Mouse (Mus musculus) adrenal gland, postnatal 4 days (tissue): ENCODE results near the gene Slc4a11. TPM values are rescaled to one million over a fixed set of nuclear protein-coding genes. Genes with fewer than 3 reads are reported as not detected.

ENCODE experiments used
- DNase-seq, 2 experiments: peaks; one replicate each; pipeline ENCODE4 v3.0.0; 2021 to 2022; ENCODE audit warnings: low spot score in 2 of 2, mixed read lengths in 2 of 2
- total RNA-seq, 2 experiments: library from RNA; stranded (reverse); gene quantifications; 2 replicates each; pipeline ENCODE4 v1.2.3; 2021

Slc4a11 gene
- total RNA-seq, 2 experiments from 2014 or later = 2.3 to 3.6 TPM

DNA sequence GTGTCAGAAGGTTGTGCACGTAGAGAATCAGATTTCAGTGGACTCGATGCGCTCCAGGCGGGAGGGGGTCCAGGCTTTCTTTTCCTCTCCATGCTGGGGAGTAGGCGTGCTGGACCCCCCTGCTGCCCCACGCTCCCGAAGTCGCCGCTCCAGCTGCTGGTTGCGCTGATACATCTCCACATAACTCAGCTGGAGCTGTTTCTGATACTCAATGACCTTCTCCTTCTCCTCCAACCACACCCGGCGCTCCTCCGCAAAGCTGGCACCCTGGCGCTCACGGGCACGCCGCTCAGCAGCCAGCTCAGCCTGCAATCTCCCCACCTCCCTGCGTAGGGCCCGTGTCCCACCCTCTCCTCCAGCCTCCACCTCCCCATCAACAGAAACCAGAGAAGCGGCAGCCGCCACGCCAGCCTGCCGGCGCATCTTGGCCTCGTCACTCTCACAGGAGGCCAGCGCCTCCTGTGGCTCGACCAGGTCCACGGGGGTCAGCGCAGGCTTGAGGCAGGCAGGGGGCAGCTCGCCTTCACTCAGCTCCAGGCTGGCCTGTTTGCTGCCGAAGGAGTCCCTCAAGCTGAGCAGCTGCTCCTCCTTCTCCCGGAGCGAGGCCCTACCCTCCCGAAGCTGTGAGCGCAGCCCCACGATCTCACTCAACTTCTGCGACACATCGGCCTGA is 62.4 kb downstream of the Slc4a11 start:
- DNase-seq = no peak

Other genes starting within 250 kb of the Slc4a11 start
- 100 to 1,000 TPM; 128 to 133 TPM for gene Ptpra, start 247.2 kb downstream of the Slc4a11 start, total RNA-seq
- gene Mrps26, start 133.8 kb downstream of the Slc4a11 start, total RNA-seq = 10 to 100 TPM; 72.2 to 73.0 TPM
- gene Oxt, start 121.3 kb downstream of the Slc4a11 start, total RNA-seq = not detected
- gene Avp, start 115.0 kb downstream of the Slc4a11 start, total RNA-seq = not detected
- 10 to 100 TPM in 1 of 2 experiments, 1 to 10 TPM in 1; 9.6 to 10.3 TPM for gene Fastkd5, start 67.5 kb downstream of the Slc4a11 start, total RNA-seq
- 10 to 100 TPM in 1 of 2 experiments, 1 to 10 TPM in 1; 9.1 to 10.3 TPM for gene Ubox5, start 67.5 kb downstream of the Slc4a11 start, total RNA-seq
- 10 to 100 TPM; 13.5 to 22.5 TPM for gene Lzts3, start 54.7 kb downstream of the Slc4a11 start, total RNA-seq
- gene Ddrgk1, start 32.9 kb downstream of the Slc4a11 start, total RNA-seq = 100 to 1,000 TPM; 140 to 154 TPM
- 10 to 100 TPM; 34.1 to 40.9 TPM for gene Itpa, start 29.9 kb downstream of the Slc4a11 start, total RNA-seq
- gene 4930402H24Rik, start 208.9 kb upstream of the Slc4a11 start, total RNA-seq = 10 to 100 TPM; 30.1 to 32.7 TPM
- gene Atrn, start 209.0 kb upstream of the Slc4a11 start, total RNA-seq = 10 to 100 TPM; 37.7 to 37.8 TPM